Mouse (Mus musculus) midbrain, embryonic 12.5 days (tissue): ENCODE results near the gene Tnfrsf1a. TPM values are rescaled to one million over a fixed set of nuclear protein-coding genes. Genes with fewer than 3 reads are reported as not detected.

ENCODE experiments used
- ATAC-seq: fragments of 200-750 bp; cut with Nextera tagmentation; 2 replicates; pipeline ENCODE4 v1.8.0; 2017; ENCODE audit warnings: low read depth, moderate TSS enrichment, moderate library complexity; ENCODE audit not compliant: low FRiP score
- H3K27ac ChIP-seq: fragments of 300-500 bp; sonication (generic); replicated peaks from 2 replicates; pipeline ENCODE4 v1.5.1; 2016; ENCODE audit warnings: mild to moderate bottlenecking
- H3K27me3 ChIP-seq: fragments of 300-500 bp; sonication (generic); 2 replicates; pipeline ENCODE4 v1.6.1; 2016; ENCODE audit warnings: mild to moderate bottlenecking
- H3K36me3 ChIP-seq: fragments of 300-500 bp; sonication (generic); 2 replicates; pipeline ENCODE4 v1.6.1; 2016
- H3K4me1 ChIP-seq: fragments of 300-500 bp; sonication (generic); 2 replicates; pipeline ENCODE4 v1.6.1; 2016
- H3K4me2 ChIP-seq: fragments of 300-500 bp; sonication (generic); replicated peaks from 2 replicates; pipeline ENCODE4 v1.6.1; 2016; ENCODE audit warnings: mild to moderate bottlenecking, moderate library complexity
- H3K4me3 ChIP-seq: fragments of 300-500 bp; sonication (generic); 2 replicates; pipeline ENCODE4 v1.5.1; 2016; ENCODE audit warnings: mild to moderate bottlenecking
- H3K9ac ChIP-seq: fragments of 300-500 bp; sonication (generic); replicated peaks from 2 replicates; pipeline ENCODE4 v1.6.1; 2016; ENCODE audit warnings: mild to moderate bottlenecking, moderate library complexity
- H3K9me3 ChIP-seq: fragments of 300-500 bp; sonication (generic); 2 replicates; pipeline ENCODE4 v1.6.1; 2016; ENCODE audit warnings: mild to moderate bottlenecking
- WGBS: fragments of 180-500 bp; shearing (Covaris S2); methylation state at CpG from one replicate; pipeline ENCODE4 v1.1.7; 2016; 5-methylcytosine and 5-hydroxymethylcytosine counted together
- polyA plus RNA-seq: library from polyadenylated mRNA; unstranded; fragments of >200 nt; fragmentation: Nextera tagmentation; extraction: Ambion mirVana; gene quantifications from 2 replicates; pipeline ENCODE4 v1.2.1, GENCODE M21; 2016

Tnfrsf1a gene
- polyA plus RNA-seq, 1 experiment from 2014 or later, result 22.8 TPM

GRCm38 (mm10) chr6:125328243-125328642 is 20.9 kb upstream of the Tnfrsf1a start:
- no peaks in the 10 kb centered on the region for H3K36me3 ChIP-seq
- peaks cover 7% of the 10 kb centered on the region; the same call in 1 of the 2 replicates for H3K4me1 ChIP-seq
- peaks cover 11% of the 10 kb centered on the region; the same call in 1 of the 2 replicates for H3K27me3 ChIP-seq
- 81% methylated on average over 5 of the region's 5 CpGs for WGBS
- H3K27ac ChIP-seq, result no peak overlapping the region
- no peak overlapping the region for H3K4me3 ChIP-seq
- H3K9me3 ChIP-seq, result no peaks in the 10 kb centered on the region
- no peak overlapping the region for H3K4me2 ChIP-seq
- no peak for ATAC-seq
- H3K9ac ChIP-seq, result no peak overlapping the region

DNA sequence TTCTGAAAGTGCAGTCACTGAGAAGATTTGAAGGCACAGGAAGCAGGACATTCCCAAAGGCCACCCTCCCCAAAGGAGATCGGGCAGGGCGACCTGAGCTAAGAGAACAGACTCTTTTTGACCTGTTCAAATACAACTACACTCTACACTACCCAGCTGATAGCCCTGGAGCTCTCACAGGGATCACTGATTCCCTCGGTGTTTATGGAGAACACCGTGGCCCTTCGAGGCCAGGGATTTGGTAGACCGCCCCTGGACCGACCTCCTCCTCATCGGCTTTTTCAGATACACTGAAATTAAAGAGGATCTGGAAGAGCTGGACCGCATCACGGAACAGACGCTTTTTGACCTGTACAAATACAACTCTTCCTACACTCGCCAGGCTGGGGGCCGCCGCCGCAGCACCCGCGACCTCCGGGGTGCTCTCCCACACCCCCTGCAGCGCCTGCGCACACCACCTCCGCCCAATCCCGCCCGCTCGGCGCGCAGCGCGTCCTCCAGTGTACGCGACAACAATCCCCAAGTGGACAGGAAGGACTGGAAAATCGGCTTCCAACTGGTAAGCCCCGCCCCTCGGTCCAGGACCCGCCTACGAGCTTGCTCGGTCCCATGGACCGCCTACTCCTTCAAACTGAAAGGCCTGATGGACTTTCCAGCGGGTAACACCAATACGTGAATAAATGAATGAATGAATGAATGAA is 18.4 kb upstream of the Tnfrsf1a start:
- H3K9ac ChIP-seq, result peak overlapping the region; percentile 62
- peak overlapping the region; percentile 78 for H3K4me2 ChIP-seq
- H3K4me3 ChIP-seq, result peak overlapping the region; percentile 49
- H3K36me3 ChIP-seq, result no peaks in the 10 kb centered on the region
- H3K9me3 ChIP-seq, result no peaks in the 10 kb centered on the region
- H3K27ac ChIP-seq, result no peak overlapping the region
- WGBS, result 1% methylated on average over 39 of the region's 39 CpGs
- peaks cover 7% of the 10 kb centered on the region; the same call in 1 of the 2 replicates for H3K4me1 ChIP-seq
- ATAC-seq, result peak; percentile 84
- 0 out of 2 replicates have a peak, but pooled peaks cover 4% of the 10 kb centered on the region for H3K27me3 ChIP-seq

GRCm38 (mm10) chr6:125333112-125333899 is 15.9 kb upstream of the Tnfrsf1a start:
- 78% methylated on average over 14 of the region's 14 CpGs for WGBS
- no peaks in the 10 kb centered on the region for H3K9me3 ChIP-seq
- ATAC-seq, result no peak
- peaks cover 7% of the 10 kb centered on the region; the same call in 1 of the 2 replicates for H3K4me1 ChIP-seq
- 0 out of 2 replicates have a peak, but pooled peaks cover 8% of the 10 kb centered on the region for H3K27me3 ChIP-seq
- no peak overlapping the region for H3K27ac ChIP-seq
- H3K4me2 ChIP-seq, result no peak overlapping the region
- H3K4me3 ChIP-seq, result no peak overlapping the region
- no peak overlapping the region for H3K9ac ChIP-seq
- H3K36me3 ChIP-seq, result no peaks in the 10 kb centered on the region

DNA sequence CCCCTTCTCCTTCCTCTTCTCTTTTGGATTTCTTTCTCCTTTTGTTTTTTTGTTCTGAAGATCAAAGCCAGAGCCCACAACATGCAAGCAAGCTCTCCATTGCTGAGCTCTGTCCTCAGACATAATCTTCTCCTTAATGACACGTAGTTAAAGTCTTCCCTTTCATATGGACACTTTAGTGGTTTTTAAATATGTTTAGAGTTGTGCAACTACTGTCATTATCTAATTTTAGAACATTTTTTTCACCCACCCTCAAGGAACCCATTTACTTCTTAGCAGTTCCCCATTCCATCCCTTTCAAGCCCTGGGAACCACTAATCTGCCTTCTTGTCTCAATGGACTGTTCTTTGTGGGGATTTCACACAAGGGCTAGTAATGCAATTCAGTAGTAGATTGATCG is 14.8 kb upstream of the Tnfrsf1a start:
- Histone ChIP-seq H3K4me3 (no peak overlapping the region), H3K4me1 (peaks cover 7% of the 10 kb centered on the region; the same call in 1 of the 2 replicates), H3K27me3 (0 out of 2 replicates have a peak, but pooled peaks cover 8% of the 10 kb centered on the region), H3K4me2 (no peak overlapping the region), H3K27ac (no peak overlapping the region), H3K9ac (no peak overlapping the region), H3K36me3 (no peaks in the 10 kb centered on the region), H3K9me3 (no peaks in the 10 kb centered on the region)
- WGBS, result 53% methylated on average over 2 of the region's 2 CpGs
- no peak for ATAC-seq

GRCm38 (mm10) chr6:125338791-125339660 is 10.1 kb upstream of the Tnfrsf1a start:
- peaks cover 7% of the 10 kb centered on the region; the same call in 1 of the 2 replicates for H3K27me3 ChIP-seq
- no peaks in the 10 kb centered on the region for H3K4me1 ChIP-seq
- no peak for ATAC-seq
- no peaks in the 10 kb centered on the region for H3K36me3 ChIP-seq
- 82% methylated on average over 9 of the region's 9 CpGs for WGBS
- no peaks in the 10 kb centered on the region for H3K9me3 ChIP-seq
- no peak overlapping the region for H3K27ac ChIP-seq
- H3K4me2 ChIP-seq, result no peak overlapping the region
- no peak overlapping the region for H3K9ac ChIP-seq
- H3K4me3 ChIP-seq, result no peak overlapping the region

DNA sequence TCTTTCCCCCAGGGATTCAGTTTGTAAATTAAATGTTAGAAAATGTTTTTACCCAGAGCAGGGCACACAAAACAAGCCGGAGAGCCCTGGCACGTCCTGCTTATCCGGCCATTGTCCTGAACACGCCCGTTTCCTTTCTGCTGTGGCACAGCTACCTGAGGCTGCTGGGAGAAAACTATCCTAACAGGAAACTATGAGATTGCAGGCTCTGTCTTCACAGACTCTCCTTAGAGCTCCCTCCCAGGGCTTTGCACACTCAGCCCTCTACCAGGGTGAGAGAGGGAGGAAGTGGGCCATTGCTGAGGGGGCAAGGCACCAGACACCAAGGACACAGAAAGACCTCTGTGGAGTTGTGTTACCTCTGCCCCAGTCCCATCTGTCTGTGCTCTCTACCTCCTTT is 8.9 kb upstream of the Tnfrsf1a start:
- H3K27ac ChIP-seq, result 0 out of 2 replicates have a peak overlapping the region, but pooled peaks have one; percentile 15
- peaks cover 17% of the 10 kb centered on the region; the same call in 1 of the 2 replicates for H3K27me3 ChIP-seq
- WGBS, result 76% methylated on average over 5 of the region's 5 CpGs
- H3K4me2 ChIP-seq, result no peak overlapping the region
- H3K4me1 ChIP-seq, result no peaks in the 10 kb centered on the region
- no peaks in the 10 kb centered on the region for H3K9me3 ChIP-seq
- H3K4me3 ChIP-seq, result no peak overlapping the region
- no peaks in the 10 kb centered on the region for H3K36me3 ChIP-seq
- no peak for ATAC-seq
- no peak overlapping the region for H3K9ac ChIP-seq

- 63% methylated on average over 3 of the region's 3 CpGs for WGBS
- no peak overlapping the region for H3K9ac ChIP-seq
- no peaks in the 10 kb centered on the region for H3K9me3 ChIP-seq
- H3K4me3 ChIP-seq, result no peak overlapping the region
- no peaks in the 10 kb centered on the region for H3K4me1 ChIP-seq
- no peak overlapping the region for H3K27ac ChIP-seq
- no peak overlapping the region for H3K4me2 ChIP-seq
- no peaks in the 10 kb centered on the region for H3K36me3 ChIP-seq
- no peak for ATAC-seq
- H3K27me3 ChIP-seq, result peaks cover 17% of the 10 kb centered on the region; the same call in 1 of the 2 replicates
Observed at GRCm38 (mm10) chr6:125342198-125342597, 7.0 kb upstream of the Tnfrsf1a start.

DNA sequence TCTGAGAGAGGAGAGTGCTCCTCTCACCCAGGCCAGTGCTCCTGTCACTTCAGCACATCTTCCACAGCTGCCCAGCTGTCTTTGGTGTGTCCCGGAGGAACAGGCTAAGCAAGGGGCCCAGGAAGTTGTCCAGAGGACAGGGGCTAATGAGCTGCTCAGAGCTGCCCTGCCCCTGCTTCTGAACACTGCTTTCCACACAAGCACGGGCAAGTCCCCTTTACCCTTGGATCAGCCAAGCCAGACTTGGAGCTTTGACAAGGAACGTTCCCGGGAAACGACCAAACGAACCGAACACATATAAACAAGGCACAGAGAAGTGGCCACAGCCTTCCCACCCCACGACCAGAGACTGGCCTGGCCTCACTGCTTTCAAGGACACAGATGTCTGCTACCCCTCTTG is 5.1 kb upstream of the Tnfrsf1a start:
- Histone ChIP-seq H3K9me3 (no peaks in the 10 kb centered on the region), H3K9ac (no peak overlapping the region), H3K4me2 (no peak overlapping the region), H3K4me3 (no peak overlapping the region), H3K27ac (no peak overlapping the region), H3K27me3 (peaks cover 24% of the 10 kb centered on the region), H3K4me1 (peaks cover 4% of the 10 kb centered on the region), H3K36me3 (no peaks in the 10 kb centered on the region)
- WGBS, result 53% methylated on average over 8 of the region's 8 CpGs
- ATAC-seq, result no peak

DNA sequence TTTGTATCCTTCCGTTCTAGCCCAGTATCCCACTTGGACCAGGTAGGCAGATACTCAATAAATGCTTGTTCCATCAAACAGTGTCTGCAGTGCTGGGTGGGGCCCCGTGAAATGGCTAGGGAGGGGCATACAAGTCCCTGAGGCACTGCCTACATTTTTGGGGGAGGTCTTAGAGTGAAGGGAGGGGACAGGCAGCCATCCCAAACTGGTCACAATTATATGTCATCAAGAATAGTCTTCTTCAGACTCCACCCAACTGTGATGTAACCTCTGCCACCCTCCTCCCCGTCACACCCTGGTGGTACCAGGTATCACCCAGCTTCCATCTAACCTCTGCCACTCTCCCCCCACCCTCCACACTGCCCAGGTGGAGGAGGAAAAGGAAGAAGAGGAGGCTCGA is 4.3 kb upstream of the Tnfrsf1a start:
- WGBS, result 72% methylated on average over 4 of the region's 4 CpGs
- peaks cover 11% of the 10 kb centered on the region for H3K4me1 ChIP-seq
- no peaks in the 10 kb centered on the region for H3K36me3 ChIP-seq
- no peak overlapping the region for H3K27ac ChIP-seq
- no peak overlapping the region for H3K9ac ChIP-seq
- ATAC-seq, result no peak
- H3K4me3 ChIP-seq, result no peak overlapping the region
- H3K9me3 ChIP-seq, result no peaks in the 10 kb centered on the region
- H3K27me3 ChIP-seq, result peaks cover 24% of the 10 kb centered on the region
- H3K4me2 ChIP-seq, result no peak overlapping the region

GRCm38 (mm10) chr6:125345625-125346024 is 3.5 kb upstream of the Tnfrsf1a start:
- Histone ChIP-seq H3K4me3 (no peak overlapping the region), H3K9ac (no peak overlapping the region), H3K27ac (no peak overlapping the region), H3K36me3 (no peaks in the 10 kb centered on the region), H3K27me3 (peaks cover 24% of the 10 kb centered on the region), H3K4me2 (no peak overlapping the region), H3K9me3 (no peaks in the 10 kb centered on the region), H3K4me1 (peaks cover 18% of the 10 kb centered on the region)
- 74% methylated on average over 1 of the region's 1 CpGs for WGBS
- ATAC-seq, result no peak

DNA sequence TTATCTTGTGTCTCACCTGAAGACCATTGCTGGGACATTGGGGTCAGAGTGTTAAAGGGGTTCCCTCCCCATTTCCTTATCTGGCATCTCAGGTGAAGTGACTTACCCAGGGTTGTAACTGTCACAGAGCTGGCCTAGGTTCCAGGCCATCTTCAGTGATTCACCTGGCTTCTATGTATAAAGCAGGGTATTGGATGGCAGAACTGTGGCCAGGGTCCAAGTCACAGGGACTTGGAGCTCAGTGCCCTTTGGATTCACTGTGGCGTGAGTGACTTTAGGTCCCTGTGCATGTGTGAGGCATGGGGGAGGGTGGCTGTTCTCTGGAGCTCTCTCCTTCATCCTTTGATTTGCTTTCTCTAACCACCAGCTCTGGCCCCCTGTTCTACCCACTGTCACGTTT is 3.1 kb upstream of the Tnfrsf1a start:
- Histone ChIP-seq H3K36me3 (no peaks in the 10 kb centered on the region), H3K27me3 (peaks cover 22% of the 10 kb centered on the region), H3K4me1 (peaks cover 22% of the 10 kb centered on the region), H3K4me3 (no peak overlapping the region), H3K27ac (no peak overlapping the region), H3K4me2 (no peak overlapping the region), H3K9ac (no peak overlapping the region), H3K9me3 (no peaks in the 10 kb centered on the region)
- no peak for ATAC-seq
- WGBS, result 50% methylated on average over 2 of the region's 2 CpGs
